Mouse (Mus musculus): ENCODE results near the gene Olfr1504.
"Not testable (repeated sequence)": the region's sequence is repeated elsewhere in the genome, so short reads cannot be mapped to it uniquely, and the experiment has no call there.

Gene Olfr1504

DNA sequence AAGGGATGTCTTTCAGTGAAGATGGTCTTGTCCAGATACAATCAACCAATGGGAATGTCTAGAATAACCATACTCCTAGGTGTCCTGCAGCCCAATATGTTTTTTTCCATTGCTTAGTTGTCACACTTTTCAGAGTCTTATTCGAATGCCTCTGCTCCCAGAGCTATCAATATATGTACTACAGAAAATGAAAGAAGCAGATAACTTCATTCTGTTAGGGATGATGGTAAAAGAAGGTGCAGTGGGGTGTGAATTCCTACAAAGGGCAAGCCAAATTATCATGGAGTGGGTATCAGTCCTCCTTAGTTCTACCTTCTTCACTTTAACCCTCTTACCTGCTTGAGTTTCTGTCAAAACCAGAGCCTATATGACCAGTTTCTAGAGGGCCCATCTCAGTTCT lies at the start of gene Olfr1504:
TSS of gene Olfr1504 (minus strand) at position 101 of the 400 bp plus-strand sequence.
- in situ Hi-C loops (cut with MboI) = no loop called here

DNA sequence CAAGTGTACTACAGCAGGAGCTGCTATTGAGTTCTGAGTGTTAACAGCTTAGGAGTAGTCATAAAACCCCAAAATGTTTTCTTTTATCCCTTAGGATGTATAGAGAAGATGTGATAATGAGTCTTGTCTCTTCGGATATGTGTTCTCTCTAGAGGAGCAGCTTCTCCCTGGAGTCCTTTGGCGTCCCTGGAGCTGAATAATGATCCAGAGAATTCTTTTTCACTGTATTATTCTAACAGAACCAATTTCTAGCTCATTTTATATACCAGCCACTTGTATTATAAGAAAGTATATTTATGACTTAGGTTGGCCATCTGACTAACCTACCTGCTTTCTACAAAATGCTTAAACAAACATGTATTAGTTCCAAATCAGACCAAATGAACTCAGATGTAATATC lies 15.5 kb upstream of the Olfr1504 start, which contains the start of gene Olfr1505:
TSS of gene Olfr1505 (plus strand) at position 301 of the 400 bp plus-strand sequence.
- in situ Hi-C loops (cut with MboI) = no loop called here

DNA sequence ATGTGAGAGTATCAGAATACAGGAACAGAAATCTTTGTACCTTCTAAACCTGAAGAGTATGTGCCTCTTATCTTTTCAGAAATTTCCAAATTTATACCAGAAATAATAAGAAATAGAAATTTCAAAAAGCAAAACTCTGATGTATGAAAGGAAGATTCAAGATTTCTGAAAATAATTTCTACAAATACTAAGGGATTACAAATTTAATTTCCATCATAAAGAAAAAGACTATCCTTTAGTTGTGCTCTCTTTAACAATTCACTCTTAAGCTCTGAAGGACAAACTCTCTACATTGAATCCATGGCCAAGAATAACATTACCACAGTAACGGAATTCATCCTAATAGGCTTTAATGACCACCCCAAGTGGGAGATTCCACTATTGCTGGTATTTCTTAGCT lies 36.2 kb downstream of the Olfr1504 start, which contains the start of gene Olfr1502:
TSS of gene Olfr1502 (plus strand) at position 301 of the 400 bp plus-strand sequence.
- in situ Hi-C loops (cut with MboI) = no loop called here

DNA sequence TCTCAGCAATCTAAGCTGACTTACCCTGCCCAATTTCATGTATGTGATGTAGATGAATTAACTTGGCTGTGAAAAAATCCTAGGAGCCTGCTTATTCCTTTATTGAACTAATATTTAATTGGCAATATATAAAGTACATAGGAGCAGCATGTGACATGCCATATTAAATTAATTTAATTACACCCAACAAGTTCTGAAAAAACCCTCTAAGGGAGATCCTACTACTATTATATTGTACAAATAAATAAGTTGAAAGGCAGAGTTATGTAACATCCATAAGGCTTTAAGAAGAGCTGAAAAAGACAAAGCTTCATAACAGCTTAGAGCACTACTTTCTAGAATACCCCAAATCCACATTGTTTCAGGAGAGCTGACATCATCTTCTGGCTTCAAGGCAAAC lies 47.1 kb downstream of the Olfr1504 start, which contains the start of gene Olfr1501:
TSS of gene Olfr1501 (minus strand) at position 101 of the 400 bp plus-strand sequence.
- in situ Hi-C loops (cut with MboI) = not testable (repeated sequence)
